Mouse (Mus musculus) liver, embryonic 15.5 days (tissue): ENCODE measurements around the gene Jup. TPM values are rescaled to one million over a fixed set of nuclear protein-coding genes. Genes with fewer than 3 reads are reported as not detected.

Source experiments
- ATAC-seq: fragments of 200-750 bp; cut with Nextera tagmentation; 2 replicates; pipeline ENCODE4 v1.8.0; 2017; ENCODE audit warnings: moderate number of reproducible peaks, mild to moderate bottlenecking, moderate library complexity; ENCODE audit not compliant: insufficient read depth
- H3K27ac ChIP-seq: fragments of 300-500 bp; sonication (generic); replicated peaks from 2 replicates; pipeline ENCODE4 v1.5.1; 2015; ENCODE audit warnings: mild to moderate bottlenecking, inconsistent platforms
- H3K27me3 ChIP-seq: fragments of 300-500 bp; sonication (generic); 2 replicates; pipeline ENCODE4 v1.6.1; 2015; ENCODE audit warnings: mild to moderate bottlenecking, inconsistent platforms
- H3K36me3 ChIP-seq: fragments of 300-500 bp; sonication (generic); replicated peaks from 2 replicates; pipeline ENCODE4 v1.6.1; 2015; ENCODE audit warnings: moderate library complexity, mild to moderate bottlenecking, inconsistent platforms
- H3K4me1 ChIP-seq: fragments of 300-500 bp; sonication (generic); replicated peaks from 2 replicates; pipeline ENCODE4 v1.6.1; 2015; ENCODE audit warnings: inconsistent platforms
- H3K4me2 ChIP-seq: fragments of 300-500 bp; sonication (generic); 2 replicates; pipeline ENCODE4 v1.6.1; 2015; ENCODE audit warnings: moderate library complexity, mild to moderate bottlenecking, inconsistent platforms
- H3K4me3 ChIP-seq: fragments of 300-500 bp; sonication (generic); replicated peaks from 2 replicates; pipeline ENCODE4 v1.5.1; 2015; ENCODE audit warnings: mild to moderate bottlenecking, inconsistent platforms
- H3K9ac ChIP-seq: fragments of 300-500 bp; sonication (generic); 2 replicates; pipeline ENCODE4 v1.6.1; 2015; ENCODE audit warnings: moderate library complexity, mild to moderate bottlenecking, inconsistent platforms
- H3K9me3 ChIP-seq: fragments of 300-500 bp; sonication (generic); replicated peaks from 2 replicates; pipeline ENCODE4 v1.6.1; 2016; ENCODE audit warnings: inconsistent platforms
- WGBS: fragments of 180-500 bp; shearing (Covaris S2); methylation state at CpG from one replicate; pipeline ENCODE4 v1.1.7; 2015; ENCODE audit warnings: mixed read lengths; ENCODE audit not compliant: insufficient replicate concordance; 5-methylcytosine and 5-hydroxymethylcytosine counted together
- polyA plus RNA-seq: library from polyadenylated mRNA; unstranded; fragments of >200 nt; fragmentation: Nextera tagmentation; extraction: Ambion mirVana; gene quantifications from 2 replicates; pipeline ENCODE4 v1.2.1, GENCODE M21; 2015

Jup gene
- polyA plus RNA-seq, 1 experiment from 2014 or later, result 14.0 TPM

- no peak overlapping the region for H3K4me2 ChIP-seq
- H3K4me3 ChIP-seq, result no peak overlapping the region
- H3K36me3 ChIP-seq, result no peaks in the 10 kb centered on the region
- peaks cover 8% of the 10 kb centered on the region; the same call in 1 of the 2 replicates for H3K27me3 ChIP-seq
- H3K9ac ChIP-seq, result no peak overlapping the region
- H3K27ac ChIP-seq, result no peak overlapping the region
- H3K9me3 ChIP-seq, result no peaks in the 10 kb centered on the region
- WGBS, result 62% methylated on average over 5 of the region's 5 CpGs
- ATAC-seq, result no peak
- H3K4me1 ChIP-seq, result peaks cover 7% of the 10 kb centered on the region
These were observed 9.6 kb upstream of the Jup start for GRCm38 (mm10) chr11:100406995-100407705.

GRCm38 (mm10) chr11:100406273-100406672 is 8.7 kb upstream of the Jup start:
- 76% methylated on average over 8 of the region's 8 CpGs for WGBS
- no peak for ATAC-seq
- 0 out of 2 replicates have a peak, but pooled peaks cover 4% of the 10 kb centered on the region for H3K27me3 ChIP-seq
- H3K9me3 ChIP-seq, result no peaks in the 10 kb centered on the region
- peaks cover 14% of the 10 kb centered on the region for H3K4me1 ChIP-seq
- H3K27ac ChIP-seq, result no peak overlapping the region
- no peak overlapping the region for H3K9ac ChIP-seq
- H3K4me2 ChIP-seq, result no peak overlapping the region
- no peaks in the 10 kb centered on the region for H3K36me3 ChIP-seq
- no peak overlapping the region for H3K4me3 ChIP-seq

GRCm38 (mm10) chr11:100404456-100405074 is 7.0 kb upstream of the Jup start:
- H3K27ac ChIP-seq, result no peak overlapping the region
- WGBS, result 60% methylated on average over 3 of the region's 3 CpGs
- no peak overlapping the region for H3K4me3 ChIP-seq
- no peaks in the 10 kb centered on the region for H3K9me3 ChIP-seq
- H3K9ac ChIP-seq, result no peak overlapping the region
- H3K27me3 ChIP-seq, result no peaks in the 10 kb centered on the region
- no peak overlapping the region for H3K4me2 ChIP-seq
- H3K4me1 ChIP-seq, result peaks cover 14% of the 10 kb centered on the region
- ATAC-seq, result no peak
- no peaks in the 10 kb centered on the region for H3K36me3 ChIP-seq

GRCm38 (mm10) chr11:100403445-100404134 is 6.0 kb upstream of the Jup start:
- no peaks in the 10 kb centered on the region for H3K9me3 ChIP-seq
- peaks cover 14% of the 10 kb centered on the region for H3K4me1 ChIP-seq
- H3K4me2 ChIP-seq, result no peak overlapping the region
- no peak overlapping the region for H3K9ac ChIP-seq
- H3K4me3 ChIP-seq, result no peak overlapping the region
- H3K27me3 ChIP-seq, result no peaks in the 10 kb centered on the region
- WGBS, result 51% methylated on average over 10 of the region's 10 CpGs
- no peaks in the 10 kb centered on the region for H3K36me3 ChIP-seq
- ATAC-seq, result no peak
- no peak overlapping the region for H3K27ac ChIP-seq

GRCm38 (mm10) chr11:100402682-100403081 is 5.1 kb upstream of the Jup start:
- ATAC-seq, result no peak
- 41% methylated on average over 2 of the region's 2 CpGs for WGBS
- Histone ChIP-seq H3K4me1 (peaks cover 18% of the 10 kb centered on the region), H3K36me3 (no peaks in the 10 kb centered on the region), H3K27ac (no peak overlapping the region), H3K9me3 (no peaks in the 10 kb centered on the region), H3K9ac (no peak overlapping the region), H3K4me3 (no peak overlapping the region), H3K27me3 (peaks cover 1% of the 10 kb centered on the region; the same call in 1 of the 2 replicates), H3K4me2 (no peak overlapping the region)

GRCm38 (mm10) chr11:100402240-100402639 is 4.7 kb upstream of the Jup start:
- ATAC-seq, result no peak
- Histone ChIP-seq H3K9ac (no peak overlapping the region), H3K27me3 (peaks cover 5% of the 10 kb centered on the region), H3K4me3 (no peak overlapping the region), H3K36me3 (no peaks in the 10 kb centered on the region), H3K9me3 (no peaks in the 10 kb centered on the region), H3K27ac (no peak overlapping the region), H3K4me1 (peaks cover 23% of the 10 kb centered on the region), H3K4me2 (no peak overlapping the region)
- 15% methylated on average over 6 of the region's 6 CpGs for WGBS

GRCm38 (mm10) chr11:100400842-100401241 is 3.3 kb upstream of the Jup start:
- no peaks in the 10 kb centered on the region for H3K9me3 ChIP-seq
- WGBS, result 29% methylated on average over 6 of the region's 6 CpGs
- H3K4me1 ChIP-seq, result peaks cover 35% of the 10 kb centered on the region
- no peak for ATAC-seq
- H3K27me3 ChIP-seq, result peaks cover 19% of the 10 kb centered on the region
- no peak overlapping the region for H3K4me3 ChIP-seq
- H3K9ac ChIP-seq, result no peak overlapping the region
- H3K27ac ChIP-seq, result no peak overlapping the region
- H3K4me2 ChIP-seq, result no peak overlapping the region
- no peaks in the 10 kb centered on the region for H3K36me3 ChIP-seq

- 64% methylated on average over 12 of the region's 12 CpGs for WGBS
- peaks cover 44% of the 10 kb centered on the region for H3K4me1 ChIP-seq
These were observed 2.4 kb upstream of the Jup start for GRCm38 (mm10) chr11:100399727-100400538.

GRCm38 (mm10) chr11:100399320-100399719 is 1.8 kb upstream of the Jup start:
- no peak overlapping the region for H3K4me2 ChIP-seq
- H3K9ac ChIP-seq, result no peak overlapping the region
- peaks cover 35% of the 10 kb centered on the region for H3K27me3 ChIP-seq
- H3K9me3 ChIP-seq, result no peaks in the 10 kb centered on the region
- no peak overlapping the region for H3K27ac ChIP-seq
- 37% methylated on average over 9 of the region's 9 CpGs for WGBS
- peaks cover 50% of the 10 kb centered on the region for H3K4me1 ChIP-seq
- no peak for ATAC-seq
- no peak overlapping the region for H3K4me3 ChIP-seq
- no peaks in the 10 kb centered on the region for H3K36me3 ChIP-seq

More at GRCm38 (mm10) chr11:100399727-100400538, 2.4 kb upstream of the Jup start:
- Histone ChIP-seq H3K36me3 (no peaks in the 10 kb centered on the region), H3K4me2 (no peak overlapping the region), H3K27me3 (peaks cover 29% of the 10 kb centered on the region), H3K4me3 (no peak overlapping the region), H3K27ac (no peak overlapping the region), H3K9ac (no peak overlapping the region), H3K9me3 (no peaks in the 10 kb centered on the region)
- ATAC-seq, result no peak

GRCm38 (mm10) chr11:100398517-100398916 is 954 bp upstream of the Jup start:
- WGBS, result 71% methylated on average over 7 of the region's 7 CpGs
- Histone ChIP-seq H3K9me3 (no peaks in the 10 kb centered on the region), H3K27me3 (peaks cover 43% of the 10 kb centered on the region), H3K36me3 (no peaks in the 10 kb centered on the region), H3K4me3 (no peak overlapping the region), H3K27ac (no peak overlapping the region), H3K4me2 (no peak overlapping the region), H3K9ac (no peak overlapping the region), H3K4me1 (peaks cover 58% of the 10 kb centered on the region)
- no peak for ATAC-seq
